Mouse (Mus musculus) heart, embryonic 13.5 days (tissue): Measurements from ENCODE around the gene Six1. TPM values are rescaled to one million over a fixed set of nuclear protein-coding genes. Genes with fewer than 3 reads are reported as not detected.
"Not testable (repeated sequence)": the region's sequence is repeated elsewhere in the genome, so short reads cannot be mapped to it uniquely, and the experiment has no call there.

Source experiments
- ATAC-seq: fragments of 200-750 bp; cut with Nextera tagmentation; 2 replicates; pipeline ENCODE4 v1.8.0; 2017; ENCODE audit warnings: moderate TSS enrichment; ENCODE audit not compliant: insufficient number of reproducible peaks, low FRiP score, low TSS enrichment; ENCODE audit errors: extremely low read depth
- H3K27ac ChIP-seq: fragments of 300-500 bp; sonication (generic); replicated peaks from 2 replicates; pipeline ENCODE4 v1.5.1; 2015; ENCODE audit warnings: moderate library complexity, mild to moderate bottlenecking, inconsistent platforms
- H3K27me3 ChIP-seq: fragments of 300-500 bp; sonication (generic); replicated peaks from 2 replicates; pipeline ENCODE4 v1.6.1; 2015; ENCODE audit warnings: mild to moderate bottlenecking, inconsistent platforms
- H3K36me3 ChIP-seq: fragments of 300-500 bp; sonication (generic); 2 replicates; pipeline ENCODE4 v1.6.1; 2015; ENCODE audit warnings: mild to moderate bottlenecking, inconsistent platforms
- H3K4me1 ChIP-seq: fragments of 300-500 bp; sonication (generic); 2 replicates; pipeline ENCODE4 v1.6.1; 2015; ENCODE audit warnings: inconsistent platforms
- H3K4me2 ChIP-seq: fragments of 300-500 bp; sonication (generic); 2 replicates; pipeline ENCODE4 v1.6.1; 2015; ENCODE audit warnings: inconsistent platforms, mild to moderate bottlenecking, moderate library complexity
- H3K4me3 ChIP-seq: fragments of 300-500 bp; sonication (generic); 2 replicates; pipeline ENCODE4 v1.5.1; 2015; ENCODE audit warnings: moderate library complexity, mild to moderate bottlenecking, inconsistent platforms
- H3K9ac ChIP-seq: fragments of 300-500 bp; sonication (generic); 2 replicates; pipeline ENCODE4 v1.6.1; 2015; ENCODE audit warnings: inconsistent platforms, mild to moderate bottlenecking, moderate library complexity
- H3K9me3 ChIP-seq: fragments of 300-500 bp; sonication (generic); 2 replicates; pipeline ENCODE4 v1.6.1; 2016; ENCODE audit warnings: inconsistent platforms
- WGBS: fragments of 180-500 bp; shearing (Covaris S2); methylation state at CpG from one replicate; pipeline ENCODE4 v1.1.7; 2015; ENCODE audit warnings: mixed read lengths; 5-methylcytosine and 5-hydroxymethylcytosine counted together
- polyA plus RNA-seq: library from polyadenylated mRNA; unstranded; fragments of >200 nt; fragmentation: Nextera tagmentation; extraction: Ambion mirVana; gene quantifications from 2 replicates; pipeline ENCODE4 v1.2.1, GENCODE M21; 2015

Gene Six1
- polyA plus RNA-seq, result 0.34 and 0.79 TPM in 2 replicates

DNA sequence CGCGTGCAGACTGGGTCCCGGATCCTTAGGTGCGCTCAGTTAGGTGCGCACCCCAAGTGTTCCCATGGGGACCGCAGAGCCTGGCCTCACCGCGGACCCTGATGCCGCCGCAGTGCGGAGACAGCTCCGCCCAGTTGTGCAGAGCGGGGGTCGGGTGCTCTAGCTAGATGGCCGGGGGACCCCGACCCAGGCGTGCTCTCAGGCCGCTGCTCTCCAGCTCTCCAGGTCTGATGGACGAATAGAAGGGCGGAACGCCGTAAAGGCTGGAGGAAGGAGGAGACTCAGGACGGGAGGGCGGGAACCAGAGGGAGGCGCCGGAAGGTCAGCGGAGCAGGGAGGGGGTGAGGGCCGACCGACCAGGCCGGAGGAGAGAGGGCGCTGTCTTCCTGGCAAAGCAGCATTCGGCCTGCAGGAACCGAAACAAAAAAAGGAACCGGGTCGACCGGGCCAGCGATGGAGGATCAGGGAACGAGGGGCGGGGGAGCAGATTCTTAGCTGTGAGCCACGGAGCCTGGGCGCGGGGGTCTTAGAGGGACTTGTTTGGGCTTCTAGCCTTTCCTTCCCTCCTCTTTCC lies at the start of gene Six1:
TSS of gene Six1 (minus strand) at position 220 of the 574 bp plus-strand sequence.
- WGBS, result 0% methylated on average over 41 of the region's 42 CpGs
- Histone ChIP-seq H3K9ac (peak within 1 kb of the TSS; percentile 82), H3K4me2 (peak within 1 kb of the TSS; percentile 79), H3K4me1 (peaks cover 19% of the 10 kb centered on the region), H3K4me3 (peak within 1 kb of the TSS; percentile 62), H3K9me3 (no peaks in the 10 kb centered on the region), H3K27me3 (peaks cover 83% of the 10 kb centered on the region), H3K27ac (no peak within 1 kb of the TSS), H3K36me3 (no peaks in the 10 kb centered on the region)
- peak; percentile 55; the same call in 1 of the 2 replicates for ATAC-seq

DNA sequence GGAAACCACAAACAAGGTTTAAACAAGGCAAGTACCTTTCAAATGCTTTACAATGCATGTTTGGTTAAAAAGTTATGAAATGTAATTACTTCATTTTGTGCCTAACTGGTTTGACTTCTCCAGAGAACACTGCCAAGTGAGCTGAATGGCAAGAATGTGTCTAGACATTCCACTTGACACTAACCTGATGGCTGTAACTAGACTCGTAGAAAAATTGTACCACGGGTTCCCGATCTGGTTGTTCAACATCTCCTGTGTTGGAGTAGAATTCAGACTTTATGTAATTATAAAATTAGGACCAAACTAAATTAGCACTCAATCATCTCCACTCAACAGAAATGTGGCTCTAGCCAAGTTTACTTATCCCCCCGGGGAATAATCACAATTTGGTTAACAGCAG lies 44.9 kb upstream of the Six1 start:
- ATAC-seq, result no peak
- Histone ChIP-seq H3K27ac (0 out of 2 replicates have a peak overlapping the region, but pooled peaks have one; percentile 1), H3K4me2 (no peak overlapping the region), H3K36me3 (peaks cover 22% of the 10 kb centered on the region), H3K9me3 (no peaks in the 10 kb centered on the region), H3K4me3 (no peak overlapping the region), H3K27me3 (no peaks in the 10 kb centered on the region), H3K4me1 (peaks cover 11% of the 10 kb centered on the region; the same call in 1 of the 2 replicates), H3K9ac (no peak overlapping the region)
- WGBS, result 42% methylated on average over 4 of the region's 4 CpGs

DNA sequence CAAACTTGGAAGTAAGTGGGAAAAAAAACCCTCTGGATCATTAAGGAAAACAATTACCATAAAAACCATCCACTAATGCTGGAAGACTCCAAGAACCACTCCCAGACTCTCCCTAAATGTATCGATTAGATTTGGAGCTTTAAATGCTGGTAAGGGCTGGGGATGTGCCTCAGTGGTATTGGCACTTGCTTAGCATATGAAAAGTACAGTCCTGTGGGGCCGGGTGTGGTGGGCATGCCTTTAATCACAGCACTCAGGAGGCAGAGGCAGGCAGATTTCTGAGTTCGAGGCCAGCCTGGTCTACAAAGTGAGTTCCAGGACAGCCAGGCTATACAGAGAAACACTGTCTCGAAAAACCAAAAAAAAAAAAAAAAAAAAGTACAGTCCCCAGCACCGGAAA lies 42.5 kb upstream of the Six1 start:
- WGBS, result 82% methylated on average over 5 of the region's 5 CpGs
- not testable (repeated sequence) for H3K9me3 ChIP-seq, H3K27ac ChIP-seq, H3K4me3 ChIP-seq, H3K36me3 ChIP-seq, H3K4me2 ChIP-seq, H3K9ac ChIP-seq, H3K27me3 ChIP-seq, ATAC-seq
- H3K4me1 ChIP-seq, result peaks cover 16% of the 10 kb centered on the region

DNA sequence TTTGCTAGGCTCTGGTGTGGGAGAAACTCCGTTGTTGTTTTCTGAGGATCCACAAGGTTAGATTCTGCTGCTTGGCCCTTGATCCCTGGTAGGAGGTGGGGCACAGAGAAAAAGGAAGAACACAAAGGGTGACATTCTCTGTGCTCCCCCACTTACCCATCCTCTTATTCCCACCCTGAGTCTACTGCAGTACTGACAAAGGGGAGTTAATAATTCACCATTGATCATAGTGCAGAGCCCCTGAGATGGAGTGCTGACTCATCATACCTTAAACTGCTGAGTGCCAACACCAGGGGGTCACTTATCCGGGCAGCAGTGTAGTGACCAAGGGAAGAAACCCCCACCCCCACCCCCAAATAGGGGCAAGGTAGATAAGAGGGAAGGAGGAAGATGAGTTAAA lies 40.9 kb upstream of the Six1 start:
- no peak overlapping the region for H3K27ac ChIP-seq
- H3K9ac ChIP-seq, result no peak overlapping the region
- H3K4me1 ChIP-seq, result peaks cover 16% of the 10 kb centered on the region
- WGBS, result 34% methylated on average over 2 of the region's 2 CpGs
- H3K4me3 ChIP-seq, result no peak overlapping the region
- no peak overlapping the region for H3K4me2 ChIP-seq
- H3K36me3 ChIP-seq, result no peaks in the 10 kb centered on the region
- H3K9me3 ChIP-seq, result no peaks in the 10 kb centered on the region
- H3K27me3 ChIP-seq, result no peaks in the 10 kb centered on the region
- ATAC-seq, result no peak

DNA sequence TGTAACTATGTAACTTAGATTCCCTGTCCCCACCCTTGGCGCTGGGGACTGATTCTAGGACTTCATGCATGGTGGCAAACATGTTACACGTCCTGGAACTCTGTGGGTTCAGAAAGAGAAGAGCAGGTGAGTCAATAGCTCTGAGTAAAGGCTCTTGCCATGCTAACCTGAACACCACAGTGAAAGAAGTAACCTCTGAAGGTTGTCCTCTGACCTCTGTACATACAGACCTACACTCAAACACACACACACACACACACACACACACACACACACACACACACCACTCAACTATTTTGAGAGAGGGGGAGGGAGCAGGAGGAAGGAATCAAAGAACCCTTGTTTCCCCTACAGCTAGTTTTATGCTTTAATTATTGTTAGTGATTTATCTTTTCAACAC lies 40.5 kb upstream of the Six1 start:
- Histone ChIP-seq H3K4me1 (peaks cover 16% of the 10 kb centered on the region), H3K4me3 (no peak overlapping the region), H3K27me3 (no peaks in the 10 kb centered on the region), H3K27ac (no peak overlapping the region), H3K36me3 (no peaks in the 10 kb centered on the region), H3K9me3 (no peaks in the 10 kb centered on the region), H3K9ac (no peak overlapping the region), H3K4me2 (no peak overlapping the region)
- ATAC-seq, result no peak
- 66% methylated on average over 2 of the region's 2 CpGs for WGBS

DNA sequence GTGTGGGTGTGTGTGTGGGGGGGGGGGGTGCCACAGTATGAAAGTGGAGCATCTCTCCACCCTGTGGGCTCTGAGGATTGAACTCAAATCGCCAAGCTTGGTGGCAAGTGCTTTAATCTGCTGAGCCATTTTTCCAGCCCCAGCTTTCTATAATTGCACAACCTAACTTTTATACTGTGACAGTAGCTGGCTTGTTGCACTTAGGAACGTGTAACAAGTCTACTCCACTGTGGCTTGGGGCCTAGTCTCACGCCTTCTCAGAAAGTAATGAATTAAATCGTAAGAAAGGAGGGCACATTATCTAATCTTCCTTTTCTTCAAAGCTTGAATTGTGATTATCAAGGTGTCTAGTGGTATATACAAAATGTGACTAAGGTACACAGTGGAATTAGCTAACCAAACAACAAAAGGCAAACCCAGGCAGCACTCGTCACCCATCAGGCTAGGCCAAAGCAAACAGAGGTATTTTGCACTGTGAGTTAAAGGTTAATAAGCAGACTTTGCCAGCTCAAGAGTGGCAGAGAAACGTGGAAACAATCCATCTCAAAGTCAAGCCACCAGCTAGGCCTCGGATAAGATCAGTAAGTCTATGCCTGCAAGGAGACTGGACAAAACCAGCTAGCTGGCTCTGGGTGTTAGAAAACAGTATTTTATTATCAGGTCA lies 37.1 kb upstream of the Six1 start:
- Histone ChIP-seq H3K4me3 (no peak overlapping the region), H3K9ac (no peak overlapping the region), H3K36me3 (no peaks in the 10 kb centered on the region), H3K27ac (no peak overlapping the region), H3K4me2 (no peak overlapping the region), H3K4me1 (peaks cover 6% of the 10 kb centered on the region), H3K9me3 (no peaks in the 10 kb centered on the region), H3K27me3 (no peaks in the 10 kb centered on the region)
- no peak for ATAC-seq
- 66% methylated on average over 7 of the region's 7 CpGs for WGBS

DNA sequence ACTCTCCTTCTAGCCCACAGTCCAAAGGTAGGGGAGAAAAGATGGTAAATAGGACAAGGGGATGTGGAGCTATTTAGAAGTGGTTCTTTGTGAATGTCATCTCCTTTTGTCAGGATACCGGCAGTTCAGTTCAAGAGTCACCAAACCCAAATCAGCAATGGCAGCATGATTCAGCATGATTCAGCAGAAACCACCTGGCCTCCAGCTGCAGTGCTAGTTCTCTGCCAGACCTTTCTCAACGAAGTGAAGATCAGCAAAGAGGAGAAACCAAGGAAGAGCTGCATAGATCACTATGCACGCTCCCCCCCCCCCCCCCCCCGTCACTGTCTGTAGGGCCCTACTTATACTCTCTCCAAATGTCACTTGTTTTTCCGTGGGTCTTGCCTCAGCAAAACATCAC lies 35.2 kb upstream of the Six1 start:
- Histone ChIP-seq H3K9me3 (no peaks in the 10 kb centered on the region), H3K27ac (0 out of 2 replicates have a peak overlapping the region, but pooled peaks have one; percentile 24), H3K4me2 (no peak overlapping the region; the same call in 1 of the 2 replicates), H3K4me3 (no peak overlapping the region), H3K36me3 (no peaks in the 10 kb centered on the region), H3K4me1 (peaks cover 6% of the 10 kb centered on the region), H3K9ac (no peak overlapping the region), H3K27me3 (no peaks in the 10 kb centered on the region)
- ATAC-seq, result no peak
- 64% methylated on average over 4 of the region's 5 CpGs for WGBS

DNA sequence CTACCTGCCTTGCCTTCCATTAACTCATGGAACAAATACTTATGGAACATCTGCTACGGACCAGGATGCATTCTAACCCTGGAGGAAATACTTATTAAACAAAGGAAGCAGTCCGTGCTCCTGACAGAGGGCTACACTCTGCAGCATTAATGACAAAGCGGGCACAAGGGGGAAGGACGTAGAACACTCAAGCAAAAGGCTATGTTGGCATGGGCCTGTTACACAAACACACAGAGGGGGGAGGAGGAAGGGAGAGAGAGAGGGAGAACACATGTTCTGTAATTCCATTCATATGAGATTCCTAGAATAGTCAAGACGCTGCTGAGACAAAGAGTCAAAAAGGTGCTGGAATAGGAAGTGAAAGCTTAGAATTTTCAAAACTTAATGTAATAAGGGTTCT lies 34.8 kb upstream of the Six1 start:
- Histone ChIP-seq H3K9me3 (no peaks in the 10 kb centered on the region), H3K9ac (no peak overlapping the region), H3K4me1 (peaks cover 4% of the 10 kb centered on the region), H3K27ac (0 out of 2 replicates have a peak overlapping the region, but pooled peaks have one; percentile 24), H3K4me2 (no peak overlapping the region; the same call in 1 of the 2 replicates), H3K27me3 (no peaks in the 10 kb centered on the region), H3K4me3 (no peak overlapping the region), H3K36me3 (no peaks in the 10 kb centered on the region)
- no peak for ATAC-seq
- WGBS, result 71% methylated on average over 5 of the region's 5 CpGs

DNA sequence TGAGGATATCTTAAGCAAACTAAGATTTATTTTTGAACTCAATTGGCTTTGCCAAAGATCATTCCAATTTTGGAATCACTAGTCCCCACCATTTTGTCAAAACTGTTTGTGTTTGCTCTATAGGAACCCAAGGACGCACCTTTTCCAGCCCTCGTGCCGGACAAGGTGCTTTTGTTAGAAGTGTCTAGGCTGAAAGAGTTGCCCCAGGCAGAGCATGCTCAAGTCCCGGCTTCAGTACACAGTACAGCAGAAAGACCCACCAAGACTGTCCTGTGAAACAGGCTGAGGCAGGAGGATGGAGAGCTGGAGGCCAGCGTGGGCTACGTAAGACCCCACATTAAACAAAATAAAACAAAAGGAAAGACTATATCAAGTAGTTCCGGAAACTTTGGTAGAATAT lies 33.4 kb upstream of the Six1 start:
- H3K9ac ChIP-seq, result no peak overlapping the region
- no peaks in the 10 kb centered on the region for H3K9me3 ChIP-seq
- no peaks in the 10 kb centered on the region; the same call in 1 of the 2 replicates for H3K27me3 ChIP-seq
- 87% methylated on average over 7 of the region's 7 CpGs for WGBS
- no peaks in the 10 kb centered on the region for H3K36me3 ChIP-seq
- H3K4me1 ChIP-seq, result no peaks in the 10 kb centered on the region
- H3K4me2 ChIP-seq, result no peak overlapping the region
- ATAC-seq, result no peak
- H3K4me3 ChIP-seq, result no peak overlapping the region
- H3K27ac ChIP-seq, result no peak overlapping the region

DNA sequence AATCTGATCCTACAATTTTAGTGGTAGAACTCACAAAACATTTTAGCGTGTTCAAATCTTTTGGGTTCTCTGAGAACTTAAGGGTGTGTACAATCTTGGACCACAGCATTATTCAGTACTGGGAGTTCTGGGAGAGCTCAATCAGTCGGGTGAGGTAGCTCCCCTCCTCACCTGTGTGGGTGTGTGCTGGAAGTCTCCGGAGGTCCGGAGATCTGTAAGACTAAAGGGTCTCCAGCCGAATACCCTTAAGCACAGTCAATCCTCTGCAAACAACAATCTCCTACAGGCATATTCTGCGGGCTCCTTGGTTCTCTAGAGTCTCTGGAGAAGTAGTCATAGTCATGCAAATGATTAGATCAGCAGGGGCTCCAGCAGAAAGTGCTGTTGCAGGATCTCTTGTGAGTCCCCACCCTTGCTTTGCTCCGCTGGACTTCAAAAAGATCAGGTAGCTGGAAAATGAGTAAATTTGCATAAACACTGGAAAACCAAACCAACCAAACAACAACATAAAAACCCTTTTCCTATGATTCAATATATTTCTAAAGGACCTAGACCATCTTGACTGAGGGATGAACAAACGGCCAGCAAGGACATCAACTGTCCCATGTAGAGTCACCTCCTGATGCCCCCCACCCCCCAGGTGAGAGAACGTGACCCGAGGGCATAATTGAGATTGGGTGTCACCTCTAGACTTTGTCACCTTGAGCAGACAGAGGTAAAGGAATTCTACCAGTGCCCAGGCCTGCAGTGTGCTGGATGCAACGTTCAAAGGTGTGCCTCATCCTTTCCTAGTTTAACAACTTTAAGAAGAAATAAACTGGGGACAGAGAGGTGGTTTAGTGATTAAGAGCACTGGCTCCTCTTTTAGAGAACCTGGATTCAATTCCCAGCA lies 32.3 kb upstream of the Six1 start:
- Histone ChIP-seq H3K9ac (no peak overlapping the region), H3K36me3 (no peaks in the 10 kb centered on the region), H3K27me3 (no peaks in the 10 kb centered on the region; the same call in 1 of the 2 replicates), H3K27ac (no peak overlapping the region), H3K9me3 (no peaks in the 10 kb centered on the region), H3K4me1 (no peaks in the 10 kb centered on the region), H3K4me3 (no peak overlapping the region), H3K4me2 (no peak overlapping the region)
- WGBS, result 31% methylated on average over 11 of the region's 11 CpGs
- ATAC-seq, result no peak

DNA sequence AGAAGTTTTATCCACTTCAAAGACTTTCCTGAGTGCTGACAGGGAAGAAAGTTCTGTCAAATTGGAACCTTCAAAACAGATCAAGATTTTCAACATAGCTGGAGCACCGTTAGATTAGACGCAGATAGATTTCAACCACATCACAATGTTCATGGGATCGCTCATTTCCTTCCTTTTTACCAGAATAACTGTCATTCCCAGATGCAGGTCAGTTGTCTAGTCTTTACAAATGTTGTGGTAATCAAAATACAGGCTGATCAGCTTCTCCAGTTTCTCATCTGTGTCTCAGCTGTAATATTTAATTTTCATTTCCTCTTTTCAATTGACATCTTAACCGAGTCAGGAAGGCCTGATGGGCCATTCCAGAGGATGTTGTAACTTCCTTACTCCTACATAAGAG lies 30.1 kb upstream of the Six1 start:
- H3K4me1 ChIP-seq, result no peaks in the 10 kb centered on the region
- no peak overlapping the region for H3K27ac ChIP-seq
- 69% methylated on average over 4 of the region's 4 CpGs for WGBS
- no peak overlapping the region for H3K9ac ChIP-seq
- H3K27me3 ChIP-seq, result no peaks in the 10 kb centered on the region; the same call in 1 of the 2 replicates
- no peak overlapping the region for H3K4me3 ChIP-seq
- no peak overlapping the region for H3K4me2 ChIP-seq
- H3K36me3 ChIP-seq, result no peaks in the 10 kb centered on the region
- H3K9me3 ChIP-seq, result no peaks in the 10 kb centered on the region
- ATAC-seq, result no peak
